Mouse (Mus musculus) kidney, postnatal 36 days (tissue): ENCODE measurements around the gene Obox5.
"Not testable (repeated sequence)": the region's sequence is repeated elsewhere in the genome, so short reads cannot be mapped to it uniquely, and the experiment has no call there.

ENCODE experiments used
- DNase-seq, 2 experiments: peaks; one replicate each; pipeline ENCODE4 v3.0.0; 2021 to 2022; ENCODE audit warnings: mixed read lengths in 2 of 2

The Obox5 gene

GRCm38 (mm10) chr7:15749831-15750230 is at the start of gene Obox5:
Gene Obox5 (plus strand): TSS chr7:15750131.
- DNase-seq: not testable (repeated sequence)

GRCm38 (mm10) chr7:15749296-15749695 is 635 bp upstream of the Obox5 start:
- not testable (repeated sequence) for DNase-seq
